Mouse (Mus musculus) hindbrain, postnatal 0 days (tissue): Measurements from ENCODE around the gene Smim13. TPM values are rescaled to one million over a fixed set of nuclear protein-coding genes. Genes with fewer than 3 reads are reported as not detected.
A peak's percentile ranks its signal among the peaks of the same experiment; 100 is the strongest.

Source experiments
- ATAC-seq: fragments of 200-750 bp; cut with Nextera tagmentation; 2 replicates; pipeline ENCODE4 v1.8.0; 2017; ENCODE audit warnings: mild to moderate bottlenecking, moderate TSS enrichment, moderate library complexity
- DNase-seq: peaks from one replicate; pipeline ENCODE4 v3.0.0-alpha.2; 2015; ENCODE audit warnings: low spot score
- H3K27ac ChIP-seq: fragments of 300-500 bp; sonication (generic); 2 replicates; pipeline ENCODE4 v1.5.1; 2014; ENCODE audit warnings: mild to moderate bottlenecking
- H3K27me3 ChIP-seq: fragments of 300-500 bp; sonication (generic); 2 replicates; pipeline ENCODE4 v1.6.1; 2014; ENCODE audit warnings: low read length, mixed read lengths; ENCODE audit not compliant: insufficient read depth
- H3K36me3 ChIP-seq: fragments of 300-500 bp; sonication (generic); 2 replicates; pipeline ENCODE4 v1.6.1; 2014; ENCODE audit warnings: low read length, mixed read lengths; ENCODE audit not compliant: insufficient read depth
- H3K4me1 ChIP-seq: fragments of 300-500 bp; sonication (generic); 2 replicates; pipeline ENCODE4 v1.6.1; 2014; ENCODE audit warnings: antibody characterized with exemption, low read length, mixed read lengths; ENCODE audit not compliant: insufficient read depth
- H3K4me2 ChIP-seq: fragments of 300-500 bp; sonication (generic); 2 replicates; pipeline ENCODE4 v1.6.1; 2014; ENCODE audit warnings: low read depth, mild to moderate bottlenecking, low read length, moderate library complexity, mixed read lengths
- H3K4me3 ChIP-seq: fragments of 300-500 bp; sonication (generic); 2 replicates; pipeline ENCODE4 v1.5.1; 2014; ENCODE audit warnings: low read length
- H3K9ac ChIP-seq: fragments of 300-500 bp; sonication (generic); replicated peaks from 2 replicates; pipeline ENCODE4 v1.6.1; 2014; ENCODE audit warnings: mild to moderate bottlenecking, low read length, moderate library complexity, mixed read lengths
- H3K9me3 ChIP-seq: fragments of 300-500 bp; sonication (generic); 2 replicates; pipeline ENCODE4 v1.6.1; 2016; ENCODE audit warnings: low read length, mixed read lengths
- CTCF ChIP-seq: IDR thresholded peaks from 2 replicates; pipeline ENCODE4 v1.5.1; 2016; ENCODE audit warnings: antibody characterized with exemption, control low read depth, low read depth
- WGBS: fragments of 180-500 bp; shearing (Covaris S2); extraction: QIAGEN DNeasy Blood & Tissue Kit; methylation state at CpG from one replicate; pipeline ENCODE4 v1.1.7; 2014; 5-methylcytosine and 5-hydroxymethylcytosine counted together
- polyA plus RNA-seq: library from polyadenylated mRNA; unstranded; fragments of >200 nt; fragmentation: Nextera tagmentation; extraction: Ambion mirVana; gene quantifications from 2 replicates; pipeline ENCODE4 v1.2.1, GENCODE M21; 2015
- total RNA-seq: library from RNA; depleted of rRNA; stranded (reverse); fragments of >200 nt; gene quantifications from 2 replicates; pipeline ENCODE4 v1.2.3, GENCODE M21; 2014

Smim13 gene
- total and polyA plus RNA-seq, 2 experiments from 2014 or later, result 27.5 to 44.2 TPM

GRCm38 (mm10) chr13:41285448-41285847 is 35.8 kb downstream of the Smim13 start:
- Histone ChIP-seq H3K36me3 (no peaks in the 10 kb centered on the region), H3K9ac (no peak overlapping the region), H3K9me3 (no peaks in the 10 kb centered on the region), H3K27me3 (no peaks in the 10 kb centered on the region), H3K4me2 (no peak overlapping the region), H3K4me3 (no peak overlapping the region), H3K4me1 (no peaks in the 10 kb centered on the region), H3K27ac (no peak overlapping the region)
- ATAC-seq (no peak), DNase-seq (no peak)
- WGBS, result 75% methylated on average over 4 of the region's 4 CpGs
- no peak for TF ChIP-seq CTCF

DNA sequence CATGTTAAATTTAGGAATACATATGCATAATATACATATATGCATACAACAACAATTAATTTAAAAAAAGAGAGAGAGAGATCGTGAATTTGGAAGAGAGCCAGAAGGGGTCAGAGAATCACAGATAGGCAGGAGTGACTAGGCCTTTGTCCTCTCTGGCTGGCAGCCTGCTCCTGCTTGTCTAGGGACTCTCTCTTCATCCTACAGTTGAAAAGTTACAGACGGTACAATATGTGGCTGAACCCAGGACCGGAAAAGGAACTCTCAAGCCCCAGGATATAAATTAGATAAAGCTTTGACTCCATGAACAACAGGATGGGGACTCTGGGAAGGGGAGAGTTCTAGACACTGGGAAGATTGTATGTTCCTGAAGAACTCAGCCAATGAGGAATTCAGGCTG is 36.6 kb downstream of the Smim13 start:
- 50% methylated on average over 3 of the region's 3 CpGs for WGBS
- Histone ChIP-seq H3K9ac (no peak overlapping the region), H3K4me2 (no peak overlapping the region), H3K27me3 (no peaks in the 10 kb centered on the region), H3K9me3 (no peaks in the 10 kb centered on the region), H3K4me1 (no peaks in the 10 kb centered on the region), H3K4me3 (no peak overlapping the region), H3K27ac (no peak overlapping the region), H3K36me3 (no peaks in the 10 kb centered on the region)
- TF ChIP-seq CTCF, result no peak
- ATAC-seq (no peak), DNase-seq (no peak)

GRCm38 (mm10) chr13:41291466-41291974 is 41.9 kb downstream of the Smim13 start:
- Histone ChIP-seq H3K4me2 (no peak overlapping the region), H3K4me1 (no peaks in the 10 kb centered on the region), H3K27me3 (no peaks in the 10 kb centered on the region), H3K4me3 (no peak overlapping the region), H3K9me3 (no peaks in the 10 kb centered on the region), H3K27ac (no peak overlapping the region), H3K36me3 (no peaks in the 10 kb centered on the region), H3K9ac (no peak overlapping the region)
- WGBS, result 83% methylated on average over 4 of the region's 4 CpGs
- no peak for TF ChIP-seq CTCF
- DNase-seq, result no peak
- ATAC-seq, result no peak

GRCm38 (mm10) chr13:41293595-41293994 is 44.0 kb downstream of the Smim13 start:
- DNase-seq (no peak), ATAC-seq (no peak)
- Histone ChIP-seq H3K27ac (no peak overlapping the region), H3K27me3 (no peaks in the 10 kb centered on the region), H3K9me3 (no peaks in the 10 kb centered on the region), H3K4me1 (no peaks in the 10 kb centered on the region), H3K36me3 (no peaks in the 10 kb centered on the region), H3K4me3 (no peak overlapping the region), H3K4me2 (no peak overlapping the region), H3K9ac (no peak overlapping the region)
- no peak for TF ChIP-seq CTCF
- 29% methylated on average over 5 of the region's 5 CpGs for WGBS

GRCm38 (mm10) chr13:41295886-41296285 is 46.2 kb downstream of the Smim13 start:
- Histone ChIP-seq H3K27me3 (no peaks in the 10 kb centered on the region), H3K4me2 (0 out of 2 replicates have a peak overlapping the region, but pooled peaks have one; percentile 19), H3K4me3 (no peak overlapping the region), H3K36me3 (no peaks in the 10 kb centered on the region), H3K4me1 (no peaks in the 10 kb centered on the region; the same call in 1 of the 2 replicates), H3K27ac (no peak overlapping the region), H3K9me3 (no peaks in the 10 kb centered on the region), H3K9ac (no peak overlapping the region)
- TF ChIP-seq CTCF, result no peak
- DNase-seq (no peak), ATAC-seq (0 out of 2 replicates have a peak, but pooled peaks have one; percentile 7)
- 59% methylated on average over 6 of the region's 6 CpGs for WGBS

DNA sequence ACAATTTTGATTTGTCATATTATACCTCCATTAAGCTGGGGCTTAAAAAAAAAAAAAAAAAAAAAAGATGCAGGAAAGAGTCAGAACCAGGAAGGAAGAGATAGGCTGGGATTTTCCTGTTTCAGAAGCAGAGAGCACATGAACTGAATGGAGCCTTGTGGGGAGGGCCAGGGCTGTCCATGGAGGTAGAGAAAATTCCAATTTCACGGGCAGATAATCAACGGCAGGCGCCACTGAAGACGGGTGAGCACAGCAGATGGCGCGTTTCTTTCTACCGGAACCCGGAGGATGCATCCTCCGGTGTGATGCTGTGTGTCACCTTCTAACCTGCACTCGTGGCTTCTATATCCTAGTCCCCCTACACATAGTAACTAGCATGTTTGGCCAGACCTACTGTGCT is 46.8 kb downstream of the Smim13 start:
- peak; percentile 25 for TF ChIP-seq CTCF
- peak overlapping the region; percentile 19; the same call in 1 of the 2 replicates for H3K4me2 ChIP-seq

GRCm38 (mm10) chr13:41298533-41298932 is 48.9 kb downstream of the Smim13 start:
- no peak for ATAC-seq
- no peak for DNase-seq
- Histone ChIP-seq H3K4me1 (no peaks in the 10 kb centered on the region; the same call in 1 of the 2 replicates), H3K27me3 (no peaks in the 10 kb centered on the region), H3K4me2 (no peak overlapping the region), H3K27ac (no peak overlapping the region), H3K36me3 (no peaks in the 10 kb centered on the region), H3K9ac (no peak overlapping the region), H3K4me3 (no peak overlapping the region), H3K9me3 (no peaks in the 10 kb centered on the region)
- WGBS, result 31% methylated on average over 2 of the region's 2 CpGs
- no peak for TF ChIP-seq CTCF

More for the DNA sequence above, 46.8 kb downstream of the Smim13 start:
- H3K27ac ChIP-seq, result no peak overlapping the region
- no peaks in the 10 kb centered on the region; the same call in 1 of the 2 replicates for H3K4me1 ChIP-seq
- peak; percentile 71 for ATAC-seq
- 31% methylated on average over 10 of the region's 10 CpGs for WGBS
- no peak overlapping the region for H3K9ac ChIP-seq
- H3K4me3 ChIP-seq, result no peak overlapping the region
- no peaks in the 10 kb centered on the region for H3K27me3 ChIP-seq
- H3K9me3 ChIP-seq, result no peaks in the 10 kb centered on the region
- peak; percentile 63 for DNase-seq
- no peaks in the 10 kb centered on the region for H3K36me3 ChIP-seq
